Mouse (Mus musculus) liver, adult (tissue): ENCODE results near the gene Ttyh1.

Experiments used
- GATA4 ChIP-seq: IDR thresholded peaks from 2 replicates; pipeline ENCODE4 v1.6.1; 2014; ENCODE audit warnings: mild to moderate bottlenecking, low read length; ENCODE audit not compliant: insufficient replicate concordance

Gene Ttyh1

GRCm38 (mm10) chr7:4178438-4178837 lies 59.2 kb downstream of the Ttyh1 start:
- no peak for TF ChIP-seq GATA4
